Mouse (Mus musculus): ENCODE measurements around the gene Dpp9.
A peak's percentile ranks its signal among the peaks of the same experiment; 100 is the strongest.

Gene Dpp9

DNA sequence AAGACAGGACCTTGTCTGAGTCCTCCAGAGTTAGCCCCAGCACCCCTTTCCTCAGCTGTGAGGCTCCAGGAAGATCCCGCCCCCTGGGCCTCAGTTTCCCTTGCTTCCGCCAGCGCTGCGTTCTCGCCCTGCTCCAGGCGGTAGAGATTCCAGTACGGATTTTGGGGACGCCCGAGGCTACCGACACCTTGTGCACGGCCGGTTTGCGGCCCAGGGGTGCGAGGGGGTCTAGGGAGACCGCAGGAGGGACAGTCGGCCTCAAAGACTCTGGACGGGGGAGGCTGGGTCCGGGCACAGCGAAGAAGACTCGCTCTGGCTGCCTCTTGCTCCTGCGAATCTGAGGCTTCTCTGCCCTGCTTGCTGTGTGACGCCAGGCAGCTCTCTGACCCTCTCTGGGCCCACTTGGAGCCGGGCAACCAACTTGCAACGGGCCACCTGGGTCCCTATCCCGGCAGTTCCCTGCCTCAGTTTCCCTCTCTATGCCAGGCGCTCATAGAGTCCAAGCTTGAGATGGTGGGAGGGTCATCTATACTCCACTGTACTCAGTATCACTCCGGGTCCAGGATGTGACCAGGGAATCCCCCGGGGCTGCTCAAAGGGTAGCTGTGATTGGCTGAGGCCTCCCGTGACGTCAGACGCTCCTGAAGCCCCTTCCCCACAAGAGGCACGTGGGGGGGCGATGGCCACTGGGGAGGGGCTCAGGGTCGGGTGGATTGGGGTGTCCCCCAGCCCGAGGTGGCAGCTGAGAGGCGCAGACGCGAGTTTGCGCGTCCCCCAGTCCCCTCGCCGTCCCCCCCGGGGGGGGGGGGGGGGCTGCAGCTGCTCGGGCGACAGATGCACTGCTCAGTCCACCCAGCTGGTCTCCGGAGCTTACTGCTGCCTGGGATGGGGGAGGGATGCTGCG lies 76.8 kb downstream of the Dpp9 start:
- DNase-seq (ENCODE audit: low read depth, low spot score), result no peak

DNA sequence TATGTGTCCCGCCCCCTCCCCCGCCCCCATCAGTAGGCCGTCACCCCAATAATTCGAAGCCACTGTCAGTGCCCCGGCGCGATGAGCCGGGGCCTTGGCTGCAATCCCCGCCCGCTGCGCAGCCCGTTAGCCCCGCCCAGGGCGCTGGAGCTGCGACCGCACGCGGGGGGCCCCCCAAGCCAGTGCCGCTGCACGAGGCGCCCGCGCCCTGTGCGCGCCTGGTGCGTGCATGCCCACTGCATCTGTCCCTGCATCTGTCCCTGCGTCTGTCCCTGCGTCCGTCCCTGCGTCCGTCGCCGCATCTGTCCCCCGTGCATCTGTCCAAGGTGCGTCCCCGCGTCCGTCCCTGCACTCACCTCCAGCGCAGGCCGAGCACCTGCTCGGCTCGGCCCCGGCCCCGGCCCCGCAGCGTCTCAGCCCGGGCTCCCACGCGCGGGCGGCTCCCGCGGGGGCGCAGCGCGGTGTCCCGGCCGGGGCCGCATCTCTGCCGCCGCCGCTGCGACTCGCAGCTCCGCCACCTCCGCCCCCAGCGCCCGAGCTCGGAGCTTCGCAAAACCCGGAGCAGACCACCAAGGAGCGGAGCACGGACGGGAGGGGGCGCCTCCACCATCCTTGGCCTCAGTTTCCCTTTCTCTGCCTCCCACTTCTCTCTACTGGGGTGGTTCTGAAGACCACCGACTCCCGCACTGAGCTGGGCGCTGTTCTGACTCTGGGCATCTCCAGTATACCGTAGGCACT lies 78.7 kb downstream of the Dpp9 start, which contains the start of gene Sema6b:
Sema6b (minus strand) TSS at position 486 of the 738 bp plus-strand sequence.
- peak; percentile 49 for DNase-seq (ENCODE audit: low read depth, low spot score)

DNA sequence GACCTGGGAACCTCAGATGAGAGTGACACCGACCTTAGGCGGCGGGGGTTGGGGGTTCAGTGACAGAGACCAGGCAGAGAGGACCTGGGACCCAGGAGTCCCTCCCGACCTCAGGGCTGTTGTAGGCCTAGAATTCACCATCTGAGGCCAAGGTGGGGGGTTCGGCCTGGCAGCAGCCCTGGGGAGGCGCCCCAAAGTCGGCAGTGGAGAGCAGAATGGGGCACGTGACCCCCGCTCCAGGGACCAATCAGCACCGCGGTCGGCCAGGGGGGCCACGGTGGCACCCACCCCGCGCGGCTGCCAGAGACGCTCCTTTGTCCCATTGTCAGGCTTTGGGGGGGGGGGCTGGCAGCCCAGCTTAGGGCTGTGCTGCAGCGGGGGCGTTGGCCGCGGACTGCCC lies 79.3 kb downstream of the Dpp9 start:
- DNase-seq (ENCODE audit: low read depth, low spot score), result no peak

DNA sequence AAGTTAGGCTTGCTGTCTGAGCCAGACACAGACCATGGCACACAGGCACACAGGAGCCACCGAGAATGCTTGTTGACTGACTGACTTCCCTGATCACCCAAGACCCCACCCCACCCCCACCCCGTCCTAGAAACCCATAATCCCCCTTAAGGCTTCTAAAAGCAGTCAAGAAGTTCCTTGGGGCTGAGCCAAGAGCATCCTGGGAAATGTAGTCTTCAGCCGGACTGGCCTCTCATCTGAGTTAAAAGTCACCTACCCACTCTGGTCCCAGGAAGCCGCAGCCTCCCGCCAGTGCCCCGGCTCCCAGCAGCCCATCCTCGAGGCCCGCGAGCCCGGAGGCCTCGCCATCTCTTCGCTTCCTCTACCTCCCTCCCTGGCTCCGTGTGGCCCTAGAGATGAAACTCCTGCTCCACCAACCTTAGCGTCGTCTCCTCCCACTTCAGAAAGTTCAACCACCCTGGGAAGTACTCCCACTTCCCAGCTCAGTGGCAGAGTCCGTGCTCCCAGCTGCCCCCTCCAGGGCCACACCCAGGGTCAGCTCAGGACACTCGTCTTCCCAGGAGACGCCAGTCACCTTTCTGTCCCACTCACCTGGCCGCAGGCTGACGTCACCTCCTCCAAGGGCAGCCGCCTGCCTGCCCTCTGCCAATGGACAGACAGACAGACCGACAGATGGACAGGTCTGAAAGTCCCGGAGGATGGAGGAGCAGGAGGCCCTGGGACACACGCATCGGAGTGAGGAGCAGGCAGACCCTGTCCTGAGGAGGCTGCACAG lies 80.7 kb downstream of the Dpp9 start:
- peak; percentile 63 for DNase-seq (ENCODE audit: low read depth, low spot score)
